In the genomic region with DNA sequence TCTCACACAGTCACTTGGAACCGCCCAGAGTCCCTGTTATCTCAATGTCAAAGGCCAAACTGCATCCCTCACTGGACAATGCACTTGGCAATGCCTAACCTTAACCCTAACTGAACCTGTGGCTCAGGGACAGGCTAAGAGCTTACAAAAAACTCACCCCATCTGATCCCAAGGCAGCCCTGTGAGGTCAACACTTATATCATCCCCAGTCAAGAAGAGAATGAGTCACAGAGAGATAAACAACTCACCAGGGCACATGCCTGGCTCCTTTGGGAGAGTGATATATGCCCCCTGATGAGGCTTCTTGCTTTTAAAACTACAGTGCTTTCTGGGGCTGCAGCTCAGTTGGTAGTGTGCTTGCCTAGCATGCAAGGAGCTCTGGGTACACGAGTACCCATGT, we compare ENCODE assay signal across 31 mouse cellular contexts. TPM values are rescaled to one million over a fixed set of nuclear protein-coding genes. Genes with fewer than 3 reads are reported as not detected.
DNase-seq lines count a peak whose midpoint lies in the region; ATAC-seq lines count a peak whose summit lies in the region.
"Had no signal": no experiment of that assay in that cellular context is flagged by ENCODE, and none has a peak within 500 bp of the region (broad histone marks: within the 10 kb centered on the region; RNA-seq: fewer than 3 reads in every experiment).

No protein-coding gene starts in this region.

- no peak overlapping the region for H3K9ac ChIP-seq in midbrain, embryonic 15.5 days
- no peak overlapping the region for H3K9ac ChIP-seq in midbrain, embryonic 16.5 days (ENCODE audit: low read depth, low read length)
- no peak overlapping the region for H3K9ac ChIP-seq in intestine, embryonic 15.5 days
- H3K9ac ChIP-seq: forebrain, embryonic 15.5 days; hindbrain, embryonic 13.5 days; limb, embryonic 15.5 days; liver, embryonic 13.5 days; neural tube, embryonic 12.5 days had no signal

- WGBS in midbrain, embryonic 10.5 days = 76% methylated on average over 2 of the region's 2 CpGs
- WGBS in midbrain, embryonic 15.5 days = 64% methylated on average over 2 of the region's 2 CpGs
- 69% methylated on average over 2 of the region's 2 CpGs for WGBS in midbrain, embryonic 16.5 days
- 46% methylated on average over 2 of the region's 2 CpGs for WGBS in intestine, embryonic 15.5 days

- ATAC-seq in midbrain, embryonic 15.5 days (replicated peaks) = no peak
- no peak for ATAC-seq in midbrain, embryonic 16.5 days
- no peak for ATAC-seq in intestine, embryonic 15.5 days
- ATAC-seq: forebrain, embryonic 15.5 days; inflammation-experienced regulatory T-cells, adult 6 months; lung, postnatal 0 days had no signal

- H3K4me2 ChIP-seq in midbrain, embryonic 15.5 days = no peak overlapping the region
- H3K4me2 ChIP-seq in midbrain, embryonic 16.5 days (ENCODE audit: low read length) = no peak overlapping the region
- no peak overlapping the region for H3K4me2 ChIP-seq in intestine, embryonic 15.5 days (replicated peaks)
- H3K4me2 ChIP-seq: forebrain, embryonic 15.5 days; heart, embryonic 11.5 days; hindbrain, embryonic 13.5 days; limb, embryonic 15.5 days; liver, embryonic 13.5 days; neural tube, embryonic 12.5 days had no signal

- H3K4me3 ChIP-seq in midbrain, embryonic 10.5 days = no peak overlapping the region
- no peak overlapping the region for H3K4me3 ChIP-seq in midbrain, embryonic 15.5 days
- no peak overlapping the region for H3K4me3 ChIP-seq in midbrain, embryonic 16.5 days (ENCODE audit: low read depth, low read length)
- H3K4me3 ChIP-seq in intestine, embryonic 15.5 days (replicated peaks) = no peak overlapping the region
- H3K4me3 ChIP-seq: forebrain, embryonic 15.5 days; hindbrain, embryonic 13.5 days; limb, embryonic 10.5 days; limb, embryonic 15.5 days; liver, embryonic 13.5 days; megakaryocyte, embryonic 14.5 days; neural tube, embryonic 12.5 days had no signal

- peaks cover 46% of the 10 kb centered on the region for H3K36me3 ChIP-seq in midbrain, embryonic 10.5 days
- H3K36me3 ChIP-seq in midbrain, embryonic 15.5 days (replicated peaks) = no peaks in the 10 kb centered on the region
- 0 out of 2 replicates have a peak, but pooled peaks cover 3% of the 10 kb centered on the region for H3K36me3 ChIP-seq in midbrain, embryonic 16.5 days (ENCODE audit: control insufficient read depth, insufficient read depth, low read length)
- H3K36me3 ChIP-seq in intestine, embryonic 15.5 days = no peaks in the 10 kb centered on the region
- H3K36me3 ChIP-seq: G1E; hindbrain, embryonic 13.5 days; limb, embryonic 15.5 days; liver, embryonic 13.5 days; neural tube, embryonic 12.5 days had no signal

- peak; percentile 59 to 86 for DNase-seq in adrenal gland, adult (ENCODE audit: inconsistent age in 2 of 2, low spot score in 1 of 2)
- no peak for DNase-seq in adrenal gland, postnatal 4 days (ENCODE audit: low spot score in 2 of 2)
- DNase-seq in midbrain, embryonic 10.5 days (ENCODE audit: low spot score) = no peak
- peak; percentile 59 for DNase-seq in adrenal gland, postnatal 14 days
- DNase-seq in layer of hippocampus, adult 8-10 months (ENCODE audit: low spot score in 2 of 2) = no peak
- DNase-seq: cerebellum, adult 9-10 months; cerebellum, postnatal 36 days; gastrocnemius, postnatal 36 days; heart, adult 18-20 months; heart, postnatal 4 days; kidney, adult 18-20 months; kidney, postnatal 4 days; layer of hippocampus, postnatal 36 days; liver, embryonic 13.5 days; lung, adult 18-20 months; lung, postnatal 4 days; thymus, adult 2 months; thymus, postnatal 36 days had no signal

- H3K27me3 ChIP-seq in midbrain, embryonic 10.5 days (ENCODE audit: low read depth, poor library complexity, severe bottlenecking) = peaks cover 37% of the 10 kb centered on the region
- no peaks in the 10 kb centered on the region for H3K27me3 ChIP-seq in midbrain, embryonic 15.5 days (replicated peaks)
- no peaks in the 10 kb centered on the region for H3K27me3 ChIP-seq in midbrain, embryonic 16.5 days (ENCODE audit: control insufficient read depth, insufficient read depth, low read depth, low read length)
- no peaks in the 10 kb centered on the region for H3K27me3 ChIP-seq in intestine, embryonic 15.5 days (replicated peaks)
- H3K27me3 ChIP-seq: liver, embryonic 13.5 days; neural tube, embryonic 12.5 days had no signal

- H3K4me1 ChIP-seq in midbrain, embryonic 10.5 days = peaks cover 57% of the 10 kb centered on the region
- peaks cover 44% of the 10 kb centered on the region for H3K4me1 ChIP-seq in midbrain, embryonic 15.5 days
- H3K4me1 ChIP-seq in midbrain, embryonic 16.5 days (ENCODE audit: control insufficient read depth, insufficient read depth, low read length) = peaks cover 19% of the 10 kb centered on the region
- no peaks in the 10 kb centered on the region for H3K4me1 ChIP-seq in intestine, embryonic 15.5 days (replicated peaks)

- H3K27ac ChIP-seq in midbrain, embryonic 10.5 days (replicated peaks) = peak overlapping the region; percentile 78
- H3K27ac ChIP-seq in midbrain, embryonic 15.5 days = no peak overlapping the region; the same call in 1 of the 2 replicates
- H3K27ac ChIP-seq in midbrain, embryonic 16.5 days (ENCODE audit: low read length) = peak overlapping the region; percentile 20; the same call in 1 of the 2 replicates
- no peak overlapping the region for H3K27ac ChIP-seq in intestine, embryonic 15.5 days
- H3K27ac ChIP-seq: forebrain, embryonic 15.5 days; limb, embryonic 10.5 days; limb, embryonic 15.5 days; liver, embryonic 13.5 days; neural tube, embryonic 12.5 days had no signal

- H3K9me3 ChIP-seq in midbrain, embryonic 10.5 days (replicated peaks) = no peaks in the 10 kb centered on the region
- no peaks in the 10 kb centered on the region for H3K9me3 ChIP-seq in midbrain, embryonic 15.5 days
- no peaks in the 10 kb centered on the region for H3K9me3 ChIP-seq in midbrain, embryonic 16.5 days (replicated peaks; ENCODE audit: control insufficient read depth, low read length, poor library complexity, severe bottlenecking)
- no peaks in the 10 kb centered on the region for H3K9me3 ChIP-seq in intestine, embryonic 15.5 days
- H3K9me3 ChIP-seq: forebrain, embryonic 15.5 days; G1E; hindbrain, embryonic 13.5 days; limb, embryonic 10.5 days; limb, embryonic 15.5 days; liver, embryonic 13.5 days; megakaryocyte, embryonic 14.5 days; neural tube, embryonic 12.5 days had no signal

RNA-seq across cellular contexts. Expression of a gene that starts 34.0 kb away (rescaled TPM):
- total RNA-seq in adrenal gland, postnatal 4 days (2021) = 10 to 100 TPM; 10.0 to 11.1 TPM
- polyA plus RNA-seq in midbrain, embryonic 10.5 days (2016; fragmentation: Nextera tagmentation; extraction: Ambion mirVana) = 34.8 and 57.9 TPM in 2 replicates
- 153 and 155 TPM in 2 replicates for polyA plus RNA-seq in midbrain, embryonic 15.5 days (2015; fragmentation: Nextera tagmentation; extraction: Ambion mirVana)
- total RNA-seq in adrenal gland, postnatal 14 days (2021) = 7.4 and 10.2 TPM in 2 replicates
- polyA plus RNA-seq in midbrain, embryonic 16.5 days (2015; fragmentation: Nextera tagmentation; extraction: Ambion mirVana) = 101 and 126 TPM in 2 replicates
- polyA plus RNA-seq in intestine, embryonic 15.5 days (2015; fragmentation: Nextera tagmentation; extraction: Ambion mirVana) = 3.5 and 3.8 TPM in 2 replicates
- total RNA-seq in layer of hippocampus, adult 8-10 months (2022) = 10 to 100 TPM; 45.2 to 56.5 (median 52.2) TPM
- total RNA-seq: G1E had no signal
- polyA plus RNA-seq: G1E; inflammation-experienced regulatory T-cells, adult 6 months had no signal

RNA-seq across cellular contexts. Expression of a gene that starts 57.9 kb away (rescaled TPM):
- total RNA-seq in adrenal gland, postnatal 4 days (2021) = 10 to 100 TPM; 24.6 to 28.1 TPM
- 19.8 and 23.4 TPM in 2 replicates for polyA plus RNA-seq in midbrain, embryonic 10.5 days (2016; fragmentation: Nextera tagmentation; extraction: Ambion mirVana)
- polyA plus RNA-seq in midbrain, embryonic 15.5 days (2015; fragmentation: Nextera tagmentation; extraction: Ambion mirVana) = 35.1 and 39.1 TPM in 2 replicates
- total RNA-seq in adrenal gland, postnatal 14 days (2021) = 20.2 and 21.0 TPM in 2 replicates
- 36.1 and 38.0 TPM in 2 replicates for polyA plus RNA-seq in midbrain, embryonic 16.5 days (2015; fragmentation: Nextera tagmentation; extraction: Ambion mirVana)
- polyA plus RNA-seq in intestine, embryonic 15.5 days (2015; fragmentation: Nextera tagmentation; extraction: Ambion mirVana) = 2.0 and 2.9 TPM in 2 replicates
- 10 to 100 TPM; 66.7 to 77.1 (median 72.9) TPM for total RNA-seq in layer of hippocampus, adult 8-10 months (2022)
- polyA plus RNA-seq: G1E; inflammation-experienced regulatory T-cells, adult 6 months had no signal

Comparison
In these comparisons a context has a peak if more than half of its experiments do, and no peak if none do; other contexts are left out.
1. DNase-seq: peak in adrenal gland, adult (2 of 2) and adrenal gland, postnatal 14 days (single experiment); none in adrenal gland, postnatal 4 days (0 of 2), midbrain, embryonic 10.5 days (single experiment) and layer of hippocampus, adult 8-10 months (0 of 2).
2. H3K27ac ChIP-seq: peak in midbrain, embryonic 10.5 days (single experiment) and midbrain, embryonic 16.5 days (single experiment); none in midbrain, embryonic 15.5 days (single experiment) and intestine, embryonic 15.5 days (single experiment).